Mouse (Mus musculus): ENCODE data around the gene Tnfaip8l2.

- TF ChIP-seq POLR2A (IDR thresholded peaks at IDR 0.05; ENCODE audit: borderline replicate concordance, insufficient read depth, low read length) (no peak), CTCF (IDR thresholded peaks at IDR 0.05; ENCODE audit: borderline replicate concordance, insufficient read depth, low read depth, low read length) (no peak)
Observed at GRCm38 (mm10) chr3:95124972-95125371, 17.2 kb downstream of the Tnfaip8l2 start.
